In the genomic region with DNA sequence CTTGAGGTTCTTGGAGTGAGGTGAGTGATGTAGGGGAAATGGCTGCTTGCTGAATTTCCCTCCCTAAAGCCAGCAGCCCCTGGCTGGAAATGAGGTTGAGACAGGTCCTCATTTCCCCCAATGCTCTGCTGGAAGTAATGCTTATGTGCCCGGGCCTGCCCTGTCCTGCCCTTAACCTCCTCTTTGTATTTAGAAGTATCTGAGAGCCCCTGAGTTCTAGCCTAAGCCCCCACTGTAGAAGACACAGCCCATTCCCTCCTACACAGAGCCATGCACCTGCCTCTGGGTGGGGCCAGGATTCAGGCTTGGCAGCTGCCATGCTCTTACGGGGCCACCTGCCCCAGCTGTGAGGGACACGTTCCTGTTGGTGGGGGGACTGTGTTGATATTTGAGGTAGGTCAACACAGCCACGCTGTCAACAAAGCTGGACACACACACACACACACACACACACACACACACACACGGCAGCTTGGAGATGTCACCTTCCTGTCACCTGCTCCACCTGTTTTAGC, we compare ENCODE assay signal across 9 mouse cellular contexts. TPM values are rescaled to one million over a fixed set of nuclear protein-coding genes. Genes with fewer than 3 reads are reported as not detected.
A peak's percentile ranks its signal among the peaks of the same experiment; 100 is the strongest.
DNase-seq lines count a peak whose midpoint lies in the region; ATAC-seq and TF ChIP-seq lines count a peak whose summit lies in the region.
"Had no signal": no experiment of that assay in that cellular context is flagged by ENCODE, and none has a peak within 500 bp of the region (broad histone marks: within the 10 kb centered on the region; RNA-seq: fewer than 3 reads in every experiment).

No protein-coding gene starts in this region.

- no peak for DNase-seq in kidney, postnatal 0 days (ENCODE audit: low spot score)
- no peak for DNase-seq in kidney, adult 2 months
- DNase-seq in limb, embryonic 10.5 days (ENCODE audit: low spot score): no peak
- peak; percentile 79 for DNase-seq in thymus, adult 2 months
- no peak for DNase-seq in cerebellum, adult 2 months

- ATAC-seq in kidney, postnatal 0 days (replicated peaks; ENCODE audit: low FRiP score, low read depth): no peak
- ATAC-seq in inflammation-experienced regulatory T-cells, adult 6 months: no peak

- no peaks in the 10 kb centered on the region for H3K9me3 ChIP-seq in kidney, postnatal 0 days (replicated peaks; ENCODE audit: low read length)
- no peaks in the 10 kb centered on the region for H3K9me3 ChIP-seq in limb, embryonic 10.5 days (replicated peaks)
- H3K9me3 ChIP-seq: embryonic facial prominence, embryonic 12.5 days had no signal

- no peak overlapping the region for H3K4me3 ChIP-seq in kidney, postnatal 0 days (replicated peaks; ENCODE audit: low read depth, low read length)
- no peak overlapping the region for H3K4me3 ChIP-seq in kidney, adult 2 months (ENCODE audit: insufficient read depth, low read depth, low read length)
- peak overlapping the region; percentile 30 for H3K4me3 ChIP-seq in bone marrow macrophage, adult 2 months (ENCODE audit: insufficient read depth, low read length)
- peak overlapping the region; percentile 19 for H3K4me3 ChIP-seq in limb, embryonic 10.5 days
- peak overlapping the region; percentile 55 for H3K4me3 ChIP-seq in thymus, adult 2 months (ENCODE audit: control insufficient read depth, insufficient read depth, low read length)
- H3K4me3 ChIP-seq in cerebellum, adult 2 months (replicated peaks; ENCODE audit: insufficient read depth, low read depth, low read length): no peak overlapping the region
- H3K4me3 ChIP-seq: embryonic facial prominence, embryonic 12.5 days had no signal

- H3K27ac ChIP-seq in kidney, postnatal 0 days: no peak overlapping the region
- no peak overlapping the region for H3K27ac ChIP-seq in kidney, adult 2 months (ENCODE audit: insufficient read depth, low read depth, low read length)
- H3K27ac ChIP-seq in bone marrow macrophage, adult 2 months (ENCODE audit: insufficient read depth, low read depth, low read length): no peak overlapping the region
- H3K27ac ChIP-seq in limb, embryonic 10.5 days: peak overlapping the region; percentile 63
- H3K27ac ChIP-seq in thymus, adult 2 months (ENCODE audit: control insufficient read depth, insufficient read depth, low read length): peak overlapping the region; percentile 63
- no peak overlapping the region for H3K27ac ChIP-seq in cerebellum, adult 2 months (ENCODE audit: insufficient read depth, low read length)
- H3K27ac ChIP-seq: embryonic facial prominence, embryonic 12.5 days; macrophage had no signal

- no peak for TF ChIP-seq POLR2A in kidney, adult 2 months (IDR thresholded peaks at IDR 0.05; ENCODE audit: low read depth, low read length)
- no peak for TF ChIP-seq POLR2A in bone marrow macrophage, adult 2 months (IDR thresholded peaks at IDR 0.05; ENCODE audit: borderline replicate concordance, low read depth, low read length)
- no peak for TF ChIP-seq POLR2A in thymus, adult 2 months (IDR thresholded peaks at IDR 0.05; ENCODE audit: control insufficient read depth, extremely low read depth, insufficient read depth, low read length, poor library complexity)
- TF ChIP-seq POLR2A in cerebellum, adult 2 months (IDR thresholded peaks at IDR 0.05; ENCODE audit: borderline replicate concordance, insufficient read depth, low read length): no peak

- no peaks in the 10 kb centered on the region for H3K27me3 ChIP-seq in kidney, postnatal 0 days (ENCODE audit: insufficient read depth, low read length)
- no peaks in the 10 kb centered on the region for H3K27me3 ChIP-seq in kidney, adult 2 months (replicated peaks; ENCODE audit: control insufficient read depth, insufficient read depth, low read length)
- H3K27me3 ChIP-seq in limb, embryonic 10.5 days (ENCODE audit: low read depth, poor library complexity, severe bottlenecking): peaks cover 30% of the 10 kb centered on the region
- H3K27me3 ChIP-seq in thymus, adult 2 months (ENCODE audit: control insufficient read depth, insufficient read depth, low read length): no peaks in the 10 kb centered on the region
- H3K27me3 ChIP-seq in cerebellum, adult 2 months (ENCODE audit: control insufficient read depth, insufficient read depth, low read length): no peaks in the 10 kb centered on the region
- H3K27me3 ChIP-seq: embryonic facial prominence, embryonic 12.5 days had no signal

- no peak overlapping the region for H3K9ac ChIP-seq in kidney, postnatal 0 days (ENCODE audit: low read depth, low read length)
- H3K9ac ChIP-seq: embryonic facial prominence, embryonic 12.5 days had no signal

- 49% methylated on average over 5 of the region's 5 CpGs for WGBS in kidney, postnatal 0 days
- WGBS in kidney, adult 2 months: 73% methylated on average over 5 of the region's 5 CpGs
- 80% methylated on average over 5 of the region's 5 CpGs for WGBS in limb, embryonic 10.5 days
- WGBS in thymus, adult 2 months: 4% methylated on average over 5 of the region's 5 CpGs
- 86% methylated on average over 5 of the region's 5 CpGs for WGBS in cerebellum, adult 2 months

- no peak for TF ChIP-seq CTCF in kidney, postnatal 0 days (IDR thresholded peaks at IDR 0.05; ENCODE audit: low read depth)
- no peak for TF ChIP-seq CTCF in kidney, adult 2 months (conservative IDR thresholded peaks at IDR 0.05; ENCODE audit: insufficient read depth, insufficient read length, low read depth, low read length)
- no peak for TF ChIP-seq CTCF in bone marrow macrophage, adult 2 months (IDR thresholded peaks at IDR 0.05; ENCODE audit: low read depth, low read length)
- no peak for TF ChIP-seq CTCF in thymus, adult 2 months (IDR thresholded peaks at IDR 0.05; ENCODE audit: borderline replicate concordance, control insufficient read depth, extremely low read depth, insufficient read depth, low read length, poor library complexity)
- no peak for TF ChIP-seq CTCF in cerebellum, adult 2 months (IDR thresholded peaks at IDR 0.05; ENCODE audit: borderline replicate concordance, insufficient read depth, low read depth, low read length)

- no peaks in the 10 kb centered on the region for H3K36me3 ChIP-seq in kidney, postnatal 0 days (ENCODE audit: insufficient read depth, low read length)
- no peaks in the 10 kb centered on the region for H3K36me3 ChIP-seq in kidney, adult 2 months (ENCODE audit: control insufficient read depth, insufficient read depth, low read length)
- no peaks in the 10 kb centered on the region for H3K36me3 ChIP-seq in limb, embryonic 10.5 days
- H3K36me3 ChIP-seq in thymus, adult 2 months (ENCODE audit: control insufficient read depth, insufficient read depth, low read length): no peaks in the 10 kb centered on the region; the same call in 1 of the 2 replicates
- H3K36me3 ChIP-seq: embryonic facial prominence, embryonic 12.5 days had no signal

- peak overlapping the region; percentile 27 for H3K4me2 ChIP-seq in kidney, postnatal 0 days (ENCODE audit: low read length)
- H3K4me2 ChIP-seq: embryonic facial prominence, embryonic 12.5 days had no signal

- no peaks in the 10 kb centered on the region for H3K4me1 ChIP-seq in kidney, postnatal 0 days (replicated peaks; ENCODE audit: insufficient read depth, low read length)
- H3K4me1 ChIP-seq in kidney, adult 2 months (ENCODE audit: control insufficient read depth, insufficient read depth, low read length): no peaks in the 10 kb centered on the region; the same call in 1 of the 2 replicates
- H3K4me1 ChIP-seq in bone marrow macrophage, adult 2 months (ENCODE audit: control insufficient read depth, insufficient read depth, low read length): peaks cover 17% of the 10 kb centered on the region
- peaks cover 83% of the 10 kb centered on the region for H3K4me1 ChIP-seq in limb, embryonic 10.5 days
- peaks cover 90% of the 10 kb centered on the region for H3K4me1 ChIP-seq in thymus, adult 2 months (replicated peaks; ENCODE audit: control insufficient read depth, insufficient read depth, low read length)
- H3K4me1 ChIP-seq in cerebellum, adult 2 months (ENCODE audit: control insufficient read depth, insufficient read depth, low read length): peaks cover 12% of the 10 kb centered on the region

RNA-seq across cellular contexts. Expression of gene Cbfa2t3, which starts 0.6 kb away (rescaled TPM):
- 3.6 and 4.4 TPM in 2 replicates for polyA plus RNA-seq in kidney, postnatal 0 days (2015; fragmentation: Nextera tagmentation; extraction: Ambion mirVana)
- polyA plus RNA-seq in kidney, adult 2 months (2012; rRNA removed): 5.5 and 6.7 TPM in 2 replicates
- polyA plus RNA-seq in bone marrow macrophage, adult 2 months (2012; ENCODE audit: insufficient read depth, insufficient read length, missing spikeins): 0.95 and 2.0 TPM in 2 replicates
- polyA plus RNA-seq in limb, embryonic 10.5 days (2016; fragmentation: Nextera tagmentation; extraction: Ambion mirVana): 2.0 and 2.8 TPM in 2 replicates
- 62.3 and 76.8 TPM in 2 replicates for polyA plus RNA-seq in thymus, adult 2 months (2012; rRNA removed)
- 17.7 and 21.6 TPM in 2 replicates for polyA plus RNA-seq in cerebellum, adult 2 months (2012; rRNA removed)
- under 1 TPM; 0.31 to 0.54 (median 0.52) TPM for polyA plus RNA-seq in inflammation-experienced regulatory T-cells, adult 6 months (2017; shearing (Covaris generic))

Comparison
In these comparisons a context has a peak if more than half of its experiments do, and no peak if none do; other contexts are left out.
1. H3K27ac ChIP-seq: peak in limb, embryonic 10.5 days (single experiment) and thymus, adult 2 months (single experiment); none in kidney, postnatal 0 days (single experiment), kidney, adult 2 months (single experiment), bone marrow macrophage, adult 2 months (single experiment) and cerebellum, adult 2 months (single experiment).
2. H3K4me3 ChIP-seq: peak in bone marrow macrophage, adult 2 months (single experiment), limb, embryonic 10.5 days (single experiment) and thymus, adult 2 months (single experiment); none in kidney, postnatal 0 days (single experiment), kidney, adult 2 months (single experiment) and cerebellum, adult 2 months (single experiment).